Mouse (Mus musculus): ENCODE results near the gene Plekhg4.

DNA sequence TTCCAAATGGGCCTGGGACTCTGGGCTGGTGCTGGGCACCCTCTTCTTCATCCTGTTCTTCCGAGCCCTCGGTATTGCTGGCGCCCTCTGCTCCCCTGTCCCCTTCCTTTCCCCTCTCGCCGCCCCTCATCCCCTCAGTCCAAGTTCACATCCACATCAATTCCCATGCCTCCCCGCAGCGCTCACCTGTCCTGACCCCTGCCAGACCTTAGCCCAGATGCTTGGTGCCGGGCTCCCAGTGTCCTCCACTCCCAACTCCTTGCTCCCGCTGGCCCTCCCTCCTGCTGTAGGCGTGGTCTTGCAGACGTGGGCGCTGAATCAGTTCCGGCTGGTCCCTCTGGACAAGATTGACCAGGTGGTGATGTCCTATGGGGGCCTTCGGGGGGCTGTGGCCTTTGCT, 16.4 kb upstream of the Plekhg4 start:
- TF ChIP-seq CTCF (IDR thresholded peaks at IDR 0.05; ENCODE audit: extremely low read depth, insufficient read length, insufficient replicate concordance, low read depth, low read length) (no peak), POLR2A (IDR thresholded peaks at IDR 0.05; ENCODE audit: low read depth, low read length) (no peak)
